Mouse (Mus musculus) midbrain, embryonic 15.5 days (tissue): ENCODE measurements around the gene Grid2. TPM values are rescaled to one million over a fixed set of nuclear protein-coding genes. Genes with fewer than 3 reads are reported as not detected.
A peak's percentile ranks its signal among the peaks of the same experiment; 100 is the strongest.

Experiments
- ATAC-seq: fragments of 200-750 bp; cut with Nextera tagmentation; replicated peaks from 2 replicates; pipeline ENCODE4 v1.8.0; 2017; ENCODE audit warnings: moderate TSS enrichment
- H3K27ac ChIP-seq: fragments of 300-500 bp; sonication (generic); 2 replicates; pipeline ENCODE4 v1.5.1; 2015; ENCODE audit warnings: mild to moderate bottlenecking, inconsistent platforms
- H3K27me3 ChIP-seq: fragments of 300-500 bp; sonication (generic); replicated peaks from 2 replicates; pipeline ENCODE4 v1.6.1; 2015; ENCODE audit warnings: inconsistent platforms
- H3K36me3 ChIP-seq: fragments of 300-500 bp; sonication (generic); replicated peaks from 2 replicates; pipeline ENCODE4 v1.6.1; 2015; ENCODE audit warnings: inconsistent platforms
- H3K4me1 ChIP-seq: fragments of 300-500 bp; sonication (generic); 2 replicates; pipeline ENCODE4 v1.6.1; 2015; ENCODE audit warnings: inconsistent platforms
- H3K4me2 ChIP-seq: fragments of 300-500 bp; sonication (generic); 2 replicates; pipeline ENCODE4 v1.6.1; 2015; ENCODE audit warnings: inconsistent platforms, mild to moderate bottlenecking, moderate library complexity
- H3K4me3 ChIP-seq: fragments of 300-500 bp; sonication (generic); 2 replicates; pipeline ENCODE4 v1.5.1; 2015; ENCODE audit warnings: mild to moderate bottlenecking, inconsistent platforms
- H3K9ac ChIP-seq: fragments of 300-500 bp; sonication (generic); 2 replicates; pipeline ENCODE4 v1.6.1; 2015; ENCODE audit warnings: mild to moderate bottlenecking, inconsistent platforms
- H3K9me3 ChIP-seq: fragments of 300-500 bp; sonication (generic); 2 replicates; pipeline ENCODE4 v1.6.1; 2016; ENCODE audit warnings: inconsistent platforms
- WGBS: fragments of 180-500 bp; shearing (Covaris S2); methylation state at CpG from one replicate; pipeline ENCODE4 v1.1.7; 2015; ENCODE audit warnings: mixed read lengths; 5-methylcytosine and 5-hydroxymethylcytosine counted together
- polyA plus RNA-seq: library from polyadenylated mRNA; unstranded; fragments of >200 nt; fragmentation: Nextera tagmentation; extraction: Ambion mirVana; gene quantifications from 2 replicates; pipeline ENCODE4 v1.2.1, GENCODE M21; 2015

The Grid2 gene
- polyA plus RNA-seq, 1 experiment from 2014 or later = 14.1 TPM

DNA sequence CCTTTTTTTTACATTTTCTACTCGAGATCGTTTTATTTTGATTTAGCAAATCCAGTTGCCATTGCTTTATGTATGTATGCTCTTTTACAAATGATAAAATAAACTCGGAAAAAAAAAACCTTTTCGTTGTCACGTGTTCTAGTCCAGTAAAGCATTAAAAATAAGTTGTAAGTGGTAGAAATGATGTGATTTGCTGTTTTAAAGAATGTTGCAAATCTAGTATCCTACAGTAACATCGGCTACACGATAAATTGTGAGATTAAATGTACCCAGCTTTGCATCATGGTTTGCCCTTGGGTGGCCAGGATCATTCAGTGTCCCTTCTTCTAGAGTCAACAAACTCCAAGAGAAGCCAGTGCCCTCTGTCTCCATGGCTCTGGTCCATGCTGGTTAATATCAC is 1475.5 kb downstream of the Grid2 start:
- Histone ChIP-seq H3K27me3 (peaks cover 75% of the 10 kb centered on the region), H3K4me1 (peaks cover 39% of the 10 kb centered on the region), H3K36me3 (no peaks in the 10 kb centered on the region), H3K9me3 (no peaks in the 10 kb centered on the region), H3K9ac (no peak overlapping the region), H3K27ac (no peak overlapping the region), H3K4me3 (no peak overlapping the region), H3K4me2 (no peak overlapping the region)
- WGBS = 5% methylated on average over 7 of the region's 7 CpGs
- no peak for ATAC-seq

- no peak overlapping the region for H3K27ac ChIP-seq
- peaks cover 39% of the 10 kb centered on the region for H3K4me1 ChIP-seq
- WGBS = 4% methylated on average over 8 of the region's 8 CpGs
These were observed 1476.1 kb downstream of the Grid2 start for GRCm38 (mm10) chr6:64731621-64732320.

GRCm38 (mm10) chr6:64733311-64733710 is 1477.6 kb downstream of the Grid2 start:
- H3K36me3 ChIP-seq = no peaks in the 10 kb centered on the region
- H3K4me3 ChIP-seq = no peak overlapping the region
- ATAC-seq = no peak
- no peaks in the 10 kb centered on the region for H3K9me3 ChIP-seq
- H3K27me3 ChIP-seq = peaks cover 60% of the 10 kb centered on the region
- WGBS = 1% methylated on average over 4 of the region's 4 CpGs
- H3K9ac ChIP-seq = no peak overlapping the region
- H3K27ac ChIP-seq = no peak overlapping the region
- peaks cover 30% of the 10 kb centered on the region for H3K4me1 ChIP-seq
- H3K4me2 ChIP-seq = no peak overlapping the region

More at GRCm38 (mm10) chr6:64731621-64732320, 1476.1 kb downstream of the Grid2 start:
- H3K9ac ChIP-seq = no peak overlapping the region
- H3K9me3 ChIP-seq = no peaks in the 10 kb centered on the region
- ATAC-seq = no peak
- no peak overlapping the region for H3K4me3 ChIP-seq
- no peak overlapping the region for H3K4me2 ChIP-seq
- H3K36me3 ChIP-seq = no peaks in the 10 kb centered on the region
- H3K27me3 ChIP-seq = peaks cover 71% of the 10 kb centered on the region

- Histone ChIP-seq H3K36me3 (no peaks in the 10 kb centered on the region), H3K4me1 (peaks cover 16% of the 10 kb centered on the region), H3K9me3 (no peaks in the 10 kb centered on the region), H3K4me3 (peak overlapping the region; percentile 43), H3K9ac (peak overlapping the region; percentile 26; the same call in 1 of the 2 replicates), H3K27ac (no peak overlapping the region), H3K27me3 (peaks cover 46% of the 10 kb centered on the region), H3K4me2 (peak overlapping the region; percentile 87)
- peak; percentile 88 for ATAC-seq
- WGBS = 1% methylated on average over 54 of the region's 54 CpGs
These were observed 1479.0 kb downstream of the Grid2 start for GRCm38 (mm10) chr6:64734441-64735320.

- no peak for ATAC-seq
- H3K4me1 ChIP-seq = peaks cover 11% of the 10 kb centered on the region
- no peaks in the 10 kb centered on the region for H3K9me3 ChIP-seq
- 72% methylated on average over 4 of the region's 4 CpGs for WGBS
- H3K4me2 ChIP-seq = no peak overlapping the region
- peaks cover 33% of the 10 kb centered on the region for H3K27me3 ChIP-seq
- no peak overlapping the region for H3K9ac ChIP-seq
- no peaks in the 10 kb centered on the region for H3K36me3 ChIP-seq
- no peak overlapping the region for H3K4me3 ChIP-seq
- H3K27ac ChIP-seq = no peak overlapping the region
These were observed 1480.6 kb downstream of the Grid2 start for GRCm38 (mm10) chr6:64736317-64736716.

DNA sequence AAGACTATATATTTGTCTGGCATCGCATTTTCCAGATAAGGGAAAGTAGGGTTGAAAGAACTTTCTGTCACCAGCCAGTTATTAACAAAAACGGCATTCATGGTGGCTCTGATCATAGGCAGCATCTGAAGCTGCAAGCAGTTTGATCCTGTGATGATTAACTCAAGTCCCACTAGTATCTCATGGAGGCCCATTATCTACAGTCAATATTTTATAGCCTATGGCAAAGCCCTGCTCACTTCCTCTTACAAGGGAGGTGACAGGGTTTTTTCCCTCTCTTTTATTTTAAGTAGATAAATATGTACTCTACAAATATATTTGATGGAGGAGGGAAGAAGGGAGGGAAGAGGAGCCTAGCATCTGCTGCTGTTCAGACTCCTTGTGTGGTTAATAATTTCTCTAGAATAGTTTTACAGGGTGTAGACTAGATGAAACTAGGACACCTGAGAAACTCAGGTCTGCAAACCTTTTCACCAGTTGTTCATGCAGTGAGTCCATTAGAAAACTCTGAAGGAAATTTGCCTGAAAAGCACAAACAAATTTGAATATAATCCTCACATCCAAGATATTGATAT is 1487.3 kb downstream of the Grid2 start:
- H3K9ac ChIP-seq = no peak overlapping the region
- no peaks in the 10 kb centered on the region for H3K9me3 ChIP-seq
- no peaks in the 10 kb centered on the region; the same call in 1 of the 2 replicates for H3K27me3 ChIP-seq
- no peak overlapping the region for H3K4me2 ChIP-seq
- no peak for ATAC-seq
- no peaks in the 10 kb centered on the region for H3K36me3 ChIP-seq
- H3K4me3 ChIP-seq = no peak overlapping the region
- no peaks in the 10 kb centered on the region for H3K4me1 ChIP-seq
- no peak overlapping the region for H3K27ac ChIP-seq
- 87% methylated on average over 2 of the region's 2 CpGs for WGBS
